Mouse (Mus musculus) right cerebral cortex, postnatal 25 days (tissue): ENCODE measurements at regions not wholly inside any gene's neighbourhood (a gene's known extent, or its start where the extent isn't known, plus 50 kb on each side); places are given as distances from the start of the nearest gene placed in this dataset.

Experiments used
- DNase-seq: peaks from one replicate; pipeline ENCODE4 v3.0.0; 2022

DNA sequence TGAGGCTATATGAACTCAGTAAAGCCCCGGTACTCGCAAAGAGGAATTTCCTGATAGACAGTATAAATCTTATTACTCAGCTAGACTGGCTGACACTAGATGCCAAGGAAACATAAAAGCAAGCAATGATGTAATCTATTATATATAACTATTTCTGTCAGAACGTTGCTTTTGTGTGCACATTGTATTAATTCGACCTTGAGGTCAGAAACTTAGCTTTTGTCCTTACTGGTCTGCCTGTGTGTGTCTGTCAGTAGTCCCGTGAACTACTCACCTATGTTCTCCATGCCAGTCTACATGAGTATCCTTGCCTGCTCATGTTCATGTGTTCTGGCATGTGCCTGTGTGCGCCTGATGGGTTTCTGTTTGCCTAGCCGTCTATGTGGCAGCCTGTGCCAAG lies 70.5 kb downstream of the Tmx1 start:
- no peak for DNase-seq

- no peak for DNase-seq
These were observed 71.8 kb downstream of the Tmx1 start for GRCm38 (mm10) chr12:70524703-70525102.

- no peak for DNase-seq
These were observed 78.8 kb downstream of the Tmx1 start for GRCm38 (mm10) chr12:70531661-70532060.

DNA sequence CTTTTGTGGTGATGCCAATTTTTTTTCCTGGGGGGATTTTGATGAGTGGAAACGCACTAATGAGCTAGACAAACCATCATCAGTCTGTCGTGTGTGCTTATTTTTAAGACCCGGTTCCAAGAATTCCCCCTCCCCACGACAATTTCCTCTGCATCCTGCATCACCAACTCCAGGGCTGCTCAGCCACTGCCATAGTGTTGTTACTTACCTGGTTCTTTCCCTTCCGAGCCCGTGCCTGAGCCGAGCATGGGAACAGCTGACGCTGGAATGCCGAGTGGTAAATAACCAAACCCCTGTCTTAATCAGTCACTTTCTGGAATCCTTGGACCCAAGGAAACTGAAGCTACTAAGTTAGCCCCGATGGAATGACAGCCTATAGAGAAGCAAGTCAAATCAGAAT lies 79.3 kb downstream of the Tmx1 start:
- DNase-seq, result no peak

- no peak for DNase-seq
These were observed 79.9 kb downstream of the Tmx1 start for GRCm38 (mm10) chr12:70532843-70533242.

GRCm38 (mm10) chr12:70533375-70533935 lies 80.6 kb downstream of the Tmx1 start:
- DNase-seq, result no peak

DNA sequence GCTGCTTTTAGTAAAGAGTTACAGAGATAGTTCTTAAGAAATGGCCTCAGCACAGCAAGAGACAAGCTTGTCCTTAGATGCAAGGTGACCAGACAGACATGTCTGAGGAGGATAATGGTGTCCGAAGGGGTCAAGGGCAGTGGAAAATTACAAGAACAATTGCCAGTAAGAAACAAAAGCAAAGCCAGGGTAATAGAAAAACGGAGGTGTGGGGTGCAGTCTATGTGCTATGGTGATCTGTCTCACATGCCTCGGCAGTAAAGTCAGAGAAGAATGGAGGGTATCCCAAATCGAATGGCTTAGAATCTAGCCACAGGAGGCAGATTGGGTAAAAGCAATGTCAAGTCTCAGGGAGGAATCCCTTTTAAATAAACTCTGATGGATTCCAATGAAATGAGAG lies 86.2 kb downstream of the Tmx1 start:
- no peak for DNase-seq

GRCm38 (mm10) chr12:70539856-70540255 lies 87.0 kb downstream of the Tmx1 start:
- DNase-seq, result no peak

DNA sequence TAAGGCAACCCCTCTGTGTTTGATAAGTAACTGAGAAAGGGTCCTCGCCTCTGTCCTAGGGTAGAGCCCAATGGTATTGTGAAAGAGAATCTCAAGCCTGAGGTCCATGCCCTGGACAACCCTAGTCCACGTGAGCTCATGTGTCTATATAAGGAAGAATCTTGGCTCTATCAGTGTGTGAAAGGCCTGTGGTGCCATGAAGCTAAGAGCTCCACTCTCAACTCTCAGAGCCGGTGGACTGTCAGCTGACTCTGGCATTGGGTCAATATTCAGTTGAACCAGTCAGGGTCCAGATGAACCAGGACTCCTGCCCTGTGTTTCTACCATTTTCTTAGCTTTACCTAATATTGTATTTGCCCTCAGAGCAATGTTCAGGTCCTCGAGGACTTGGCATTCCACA lies 88.5 kb downstream of the Tmx1 start:
- DNase-seq, result no peak

GRCm38 (mm10) chr12:70543299-70543698 lies 90.4 kb downstream of the Tmx1 start:
- no peak for DNase-seq

GRCm38 (mm10) chr12:70544326-70544725 lies 91.4 kb downstream of the Tmx1 start:
- DNase-seq, result no peak

DNA sequence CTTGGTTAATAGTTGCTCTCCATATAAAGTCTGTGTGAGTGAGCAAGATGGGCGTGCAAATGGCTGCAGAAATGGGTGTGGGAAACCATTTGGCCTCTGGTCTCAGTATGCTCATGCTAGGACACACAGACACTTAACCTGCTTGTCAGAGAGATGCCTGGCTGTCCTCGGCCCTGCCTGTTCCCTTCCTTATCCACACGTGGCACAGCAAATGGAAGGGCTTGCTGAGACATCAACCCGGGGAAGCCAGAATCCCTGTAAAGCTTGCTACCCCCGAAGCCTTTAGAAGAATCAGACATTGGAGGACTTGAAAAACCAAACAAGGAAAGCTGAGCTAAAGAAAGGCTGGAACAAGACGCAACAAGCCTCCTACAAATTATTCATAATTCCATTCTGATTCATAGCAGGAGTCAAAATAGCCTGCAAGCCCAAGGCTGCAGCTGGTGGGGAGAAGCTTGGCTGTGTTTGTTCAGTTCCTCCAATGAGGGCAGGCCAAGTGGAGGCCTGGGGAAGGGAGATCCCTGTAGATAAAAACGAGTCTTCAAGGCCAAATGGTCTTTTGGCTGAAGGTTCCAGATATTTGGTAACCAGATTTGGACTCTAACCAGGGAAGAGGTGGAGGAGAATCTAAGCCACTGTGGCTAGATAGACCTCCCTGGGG lies 92.1 kb downstream of the Tmx1 start:
- peak; percentile 38 for DNase-seq

- no peak for DNase-seq
These were observed 94.3 kb downstream of the Tmx1 start for GRCm38 (mm10) chr12:70547199-70547598.

GRCm38 (mm10) chr12:70549296-70549695 lies 96.4 kb downstream of the Tmx1 start:
- no peak for DNase-seq

- no peak for DNase-seq
These were observed 101.0 kb downstream of the Tmx1 start for GRCm38 (mm10) chr12:70553866-70554265.

GRCm38 (mm10) chr12:70554586-70554985 lies 101.7 kb downstream of the Tmx1 start:
- DNase-seq, result no peak

GRCm38 (mm10) chr12:70555723-70556122 lies 102.8 kb downstream of the Tmx1 start:
- no peak for DNase-seq

DNA sequence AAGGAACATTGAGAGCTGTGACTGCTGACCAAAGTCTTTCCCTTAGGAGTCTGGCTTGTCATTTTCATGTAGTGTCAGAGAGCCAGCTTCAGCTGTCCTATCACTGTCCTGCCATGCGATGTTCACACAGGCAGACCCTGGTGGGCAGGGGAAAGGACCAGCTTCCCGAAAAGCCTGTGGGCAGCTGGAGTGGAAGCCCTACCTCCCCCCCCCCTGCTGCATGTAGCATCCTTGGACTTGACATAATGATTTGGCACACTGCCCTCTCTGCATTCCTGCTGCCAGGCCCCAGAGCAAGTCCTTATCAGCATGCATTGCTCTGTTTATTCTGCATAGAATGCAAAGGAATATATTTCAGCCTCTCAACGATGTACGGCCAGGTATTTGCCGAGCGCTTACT lies 103.9 kb downstream of the Tmx1 start:
- no peak for DNase-seq

DNA sequence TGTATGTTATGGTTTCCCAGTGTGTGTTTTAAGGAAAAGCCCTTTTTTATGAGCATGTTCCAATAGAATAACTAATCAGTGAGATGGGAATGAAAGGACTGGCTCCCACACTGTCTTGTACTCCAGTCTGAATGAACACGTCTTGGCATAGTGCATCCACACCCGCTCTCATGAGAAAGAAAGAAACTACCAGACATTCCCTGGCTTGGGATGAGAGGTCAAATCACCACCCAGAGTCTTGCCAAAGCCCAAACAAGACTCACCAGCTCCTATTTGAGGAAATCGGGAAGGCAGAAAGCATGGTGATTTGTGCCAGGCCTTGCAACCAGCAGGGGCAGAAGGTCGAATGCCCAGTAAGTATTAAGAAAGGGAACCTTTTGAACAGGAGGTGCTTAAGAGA lies 110.6 kb downstream of the Tmx1 start:
- DNase-seq, result no peak

DNA sequence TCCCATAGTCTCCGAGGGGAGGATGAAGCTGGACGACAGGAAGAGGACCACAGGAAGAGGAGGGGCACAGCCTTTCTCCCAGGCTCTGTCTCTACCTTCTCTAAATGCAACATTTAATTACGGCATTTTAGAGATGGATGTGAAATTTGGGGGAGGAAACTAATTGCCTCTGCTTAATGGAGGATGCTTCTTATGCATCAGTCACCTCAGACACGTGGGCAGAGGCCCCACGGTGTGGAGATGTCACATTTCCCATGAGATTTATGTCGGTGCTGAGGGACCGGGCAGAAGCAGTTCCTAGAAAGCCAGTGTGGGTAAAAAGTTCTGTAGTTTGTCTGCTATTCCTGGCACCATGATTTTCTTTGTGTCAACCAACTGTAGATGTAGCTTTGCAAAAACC lies 122.8 kb downstream of the Tmx1 start:
- DNase-seq, result no peak

DNA sequence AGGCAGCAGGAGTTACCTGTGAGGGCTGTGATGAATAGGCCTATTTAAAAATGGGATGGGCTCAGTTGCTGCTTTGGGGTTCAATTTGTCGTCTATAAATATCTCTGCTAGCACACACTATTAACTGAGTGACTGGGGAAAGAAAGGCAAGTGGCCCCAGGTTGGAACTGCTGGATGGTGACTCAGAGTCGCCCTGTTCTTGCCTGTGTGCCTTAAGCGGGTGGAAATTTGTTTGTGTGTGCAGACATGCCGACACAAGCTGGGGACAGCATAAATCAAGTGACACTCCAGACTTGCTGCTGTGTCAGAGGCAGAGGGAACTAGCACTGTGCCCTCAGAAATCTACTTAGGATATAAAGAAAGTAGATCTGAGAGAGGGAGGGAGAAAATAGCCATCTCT lies 124.9 kb downstream of the Tmx1 start:
- no peak for DNase-seq

DNA sequence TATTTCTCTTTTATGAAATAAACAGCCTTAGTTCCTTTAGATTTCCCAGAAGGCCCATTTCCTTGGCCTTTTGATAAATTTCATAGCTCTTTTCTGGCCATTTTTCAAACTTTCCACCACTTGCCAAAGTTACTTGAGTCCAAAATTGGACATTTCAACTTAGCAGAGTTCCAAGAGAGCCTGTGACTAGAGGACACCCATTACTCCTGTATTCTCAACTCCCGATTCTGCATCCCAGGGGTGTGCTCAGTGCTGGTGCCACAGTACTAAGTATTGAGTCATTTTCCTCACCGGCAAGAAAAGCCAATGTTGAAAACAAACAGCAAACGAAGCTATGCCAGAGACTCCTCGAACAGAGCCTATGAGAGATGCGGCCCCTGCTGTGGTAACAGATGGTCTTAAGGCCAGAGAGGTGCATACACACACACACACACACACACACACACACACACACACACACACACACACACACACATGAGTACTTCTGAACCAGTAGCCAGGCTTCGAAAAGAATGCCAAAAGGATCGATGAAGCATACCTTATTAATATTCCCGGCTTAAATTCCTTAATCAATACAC lies 126.5 kb downstream of the Tmx1 start:
- no peak for DNase-seq

DNA sequence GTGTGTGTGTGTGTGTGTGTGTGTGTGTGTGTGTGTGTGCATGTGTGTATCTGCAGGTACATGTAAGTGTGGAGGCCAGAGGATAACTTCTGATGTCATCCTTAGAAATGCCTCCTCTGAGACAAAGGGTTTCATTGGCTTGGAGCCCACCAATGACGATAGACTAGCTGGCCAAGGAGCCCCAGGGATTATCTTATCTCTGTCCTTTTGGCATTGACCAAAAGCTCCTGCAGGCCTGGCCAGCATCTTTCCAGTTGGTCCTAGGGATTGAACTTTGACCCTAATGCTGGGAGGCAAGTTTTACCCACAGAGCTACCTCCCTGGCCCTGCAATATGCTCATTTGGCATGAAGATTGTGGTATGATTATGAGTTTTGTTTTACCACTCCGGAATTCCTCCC lies 133.3 kb downstream of the Tmx1 start:
- no peak for DNase-seq

GRCm38 (mm10) chr12:70588234-70588633 lies 135.3 kb downstream of the Tmx1 start:
- DNase-seq, result no peak

- DNase-seq, result no peak
These were observed 136.4 kb downstream of the Tmx1 start for GRCm38 (mm10) chr12:70589315-70589742.
